Mouse (Mus musculus): ENCODE results near the gene Ugt1a7c. TPM values are rescaled to one million over a fixed set of nuclear protein-coding genes. Genes with fewer than 3 reads are reported as not detected.

Ugt1a7c gene
- polyA plus RNA-seq, 1 experiment = not detected

GRCm38 (mm10) chr1:88235046-88235893 is 140.4 kb downstream of the Ugt1a7c start:
- Histone ChIP-seq H3ac (ENCODE audit: control insufficient read depth, insufficient read length, low read depth) (no peak overlapping the region), H3K27me3 (ENCODE audit: control insufficient read depth, insufficient read depth, insufficient read length) (peaks cover 49% of the 10 kb centered on the region), H3K79me3 (ENCODE audit: low read depth) (no peaks in the 10 kb centered on the region), H3K4me3 (ENCODE audit: insufficient read depth, poor library complexity, severe bottlenecking) (no peak overlapping the region), H3K79me2 (ENCODE audit: control insufficient read depth, insufficient read depth) (no peaks in the 10 kb centered on the region), H3K36me3 (ENCODE audit: control insufficient read depth, insufficient read depth) (no peaks in the 10 kb centered on the region)
- TF ChIP-seq CEBPB (IDR thresholded peaks at IDR 0.05; ENCODE audit: low read depth) (no peak), USF1 (IDR thresholded peaks at IDR 0.05; ENCODE audit: low read depth) (no peak), MYOD1 (IDR thresholded peaks at IDR 0.05; ENCODE audit: control insufficient read depth, insufficient read length, low read depth) (no peak), FOSL1 (IDR thresholded peaks at IDR 0.05; ENCODE audit: insufficient read depth, low read length, poor library complexity, severe bottlenecking) (no peak), MYOG (IDR thresholded peaks at IDR 0.05; ENCODE audit: control insufficient read depth, extremely low read depth, insufficient read length) (no peak), MAX (IDR thresholded peaks at IDR 0.05) (no peak), CTCF (IDR thresholded peaks at IDR 0.05; ENCODE audit: control insufficient read depth, insufficient read depth, insufficient read length) (no peak)

- Histone ChIP-seq H3ac (ENCODE audit: control insufficient read depth, insufficient read length, low read depth) (no peak overlapping the region), H3K36me3 (ENCODE audit: control insufficient read depth, insufficient read depth) (no peaks in the 10 kb centered on the region), H3K27me3 (ENCODE audit: control insufficient read depth, insufficient read depth, insufficient read length) (peaks cover 45% of the 10 kb centered on the region), H3K79me3 (ENCODE audit: low read depth) (no peaks in the 10 kb centered on the region), H3K79me2 (ENCODE audit: control insufficient read depth, insufficient read depth) (no peaks in the 10 kb centered on the region), H3K4me3 (ENCODE audit: insufficient read depth, poor library complexity, severe bottlenecking) (no peak overlapping the region)
- TF ChIP-seq FOSL1 (IDR thresholded peaks at IDR 0.05; ENCODE audit: insufficient read depth, low read length, poor library complexity, severe bottlenecking) (no peak), USF1 (IDR thresholded peaks at IDR 0.05; ENCODE audit: low read depth) (no peak), CTCF (IDR thresholded peaks at IDR 0.05; ENCODE audit: control insufficient read depth, insufficient read depth, insufficient read length) (no peak), MYOD1 (IDR thresholded peaks at IDR 0.05; ENCODE audit: control insufficient read depth, insufficient read length, low read depth) (no peak), MYOG (IDR thresholded peaks at IDR 0.05; ENCODE audit: control insufficient read depth, extremely low read depth, insufficient read length) (no peak), CEBPB (IDR thresholded peaks at IDR 0.05; ENCODE audit: low read depth) (no peak), MAX (IDR thresholded peaks at IDR 0.05) (no peak)
These were observed 141.1 kb downstream of the Ugt1a7c start for GRCm38 (mm10) chr1:88235894-88236415.

- Histone ChIP-seq H3K36me3 (ENCODE audit: control insufficient read depth, insufficient read depth) (no peaks in the 10 kb centered on the region), H3K79me3 (ENCODE audit: low read depth) (no peaks in the 10 kb centered on the region), H3K27me3 (ENCODE audit: control insufficient read depth, insufficient read depth, insufficient read length) (peaks cover 39% of the 10 kb centered on the region), H3ac (ENCODE audit: control insufficient read depth, insufficient read length, low read depth) (no peak overlapping the region), H3K4me3 (ENCODE audit: insufficient read depth, poor library complexity, severe bottlenecking) (no peak overlapping the region), H3K79me2 (ENCODE audit: control insufficient read depth, insufficient read depth) (no peaks in the 10 kb centered on the region)
- TF ChIP-seq CTCF (IDR thresholded peaks at IDR 0.05; ENCODE audit: control insufficient read depth, insufficient read depth, insufficient read length) (no peak), CEBPB (IDR thresholded peaks at IDR 0.05; ENCODE audit: low read depth) (no peak), FOSL1 (IDR thresholded peaks at IDR 0.05; ENCODE audit: insufficient read depth, low read length, poor library complexity, severe bottlenecking) (no peak), USF1 (IDR thresholded peaks at IDR 0.05; ENCODE audit: low read depth) (no peak), MYOD1 (IDR thresholded peaks at IDR 0.05; ENCODE audit: control insufficient read depth, insufficient read length, low read depth) (no peak), MAX (IDR thresholded peaks at IDR 0.05) (no peak), MYOG (IDR thresholded peaks at IDR 0.05; ENCODE audit: control insufficient read depth, extremely low read depth, insufficient read length) (no peak)
These were observed 142.4 kb downstream of the Ugt1a7c start for GRCm38 (mm10) chr1:88237311-88237710.

- Histone ChIP-seq H3K79me2 (ENCODE audit: control insufficient read depth, insufficient read depth) (no peaks in the 10 kb centered on the region), H3K27me3 (ENCODE audit: control insufficient read depth, insufficient read depth, insufficient read length) (peaks cover 43% of the 10 kb centered on the region), H3ac (ENCODE audit: control insufficient read depth, insufficient read length, low read depth) (no peak overlapping the region), H3K4me3 (ENCODE audit: insufficient read depth, poor library complexity, severe bottlenecking) (no peak overlapping the region), H3K36me3 (ENCODE audit: control insufficient read depth, insufficient read depth) (no peaks in the 10 kb centered on the region), H3K79me3 (ENCODE audit: low read depth) (no peaks in the 10 kb centered on the region)
- TF ChIP-seq MYOG (IDR thresholded peaks at IDR 0.05; ENCODE audit: control insufficient read depth, extremely low read depth, insufficient read length) (no peak), CEBPB (IDR thresholded peaks at IDR 0.05; ENCODE audit: low read depth) (no peak), MAX (IDR thresholded peaks at IDR 0.05) (no peak), CTCF (IDR thresholded peaks at IDR 0.05; ENCODE audit: control insufficient read depth, insufficient read depth, insufficient read length) (no peak), MYOD1 (IDR thresholded peaks at IDR 0.05; ENCODE audit: control insufficient read depth, insufficient read length, low read depth) (no peak), FOSL1 (IDR thresholded peaks at IDR 0.05; ENCODE audit: insufficient read depth, low read length, poor library complexity, severe bottlenecking) (no peak), USF1 (IDR thresholded peaks at IDR 0.05; ENCODE audit: low read depth) (no peak)
These were observed 143.9 kb downstream of the Ugt1a7c start for GRCm38 (mm10) chr1:88238771-88239170.

- TF ChIP-seq CTCF (IDR thresholded peaks at IDR 0.05; ENCODE audit: control insufficient read depth, insufficient read depth, insufficient read length) = no peak
- no peak for TF ChIP-seq FOSL1 (IDR thresholded peaks at IDR 0.05; ENCODE audit: insufficient read depth, low read length, poor library complexity, severe bottlenecking)
- no peak for TF ChIP-seq MYOG (IDR thresholded peaks at IDR 0.05; ENCODE audit: control insufficient read depth, extremely low read depth, insufficient read length)
- TF ChIP-seq USF1 (IDR thresholded peaks at IDR 0.05; ENCODE audit: low read depth) = no peak
- TF ChIP-seq MYOD1 (IDR thresholded peaks at IDR 0.05; ENCODE audit: control insufficient read depth, insufficient read length, low read depth) = no peak
- no peaks in the 10 kb centered on the region for H3K79me2 ChIP-seq (ENCODE audit: control insufficient read depth, insufficient read depth)
- H3ac ChIP-seq (ENCODE audit: control insufficient read depth, insufficient read length, low read depth) = no peak overlapping the region
- H3K36me3 ChIP-seq (ENCODE audit: control insufficient read depth, insufficient read depth) = no peaks in the 10 kb centered on the region
- H3K4me3 ChIP-seq (ENCODE audit: insufficient read depth, poor library complexity, severe bottlenecking) = no peak overlapping the region
- H3K79me3 ChIP-seq (ENCODE audit: low read depth) = no peaks in the 10 kb centered on the region
- peaks cover 36% of the 10 kb centered on the region for H3K27me3 ChIP-seq (ENCODE audit: control insufficient read depth, insufficient read depth, insufficient read length)
These were observed 145.2 kb downstream of the Ugt1a7c start for GRCm38 (mm10) chr1:88240072-88240471.

Measured in C2C12 (cell line).